Mouse (Mus musculus): ENCODE results near the gene Tmco3. TPM values are rescaled to one million over a fixed set of nuclear protein-coding genes. Genes with fewer than 3 reads are reported as not detected.

Tmco3 gene
- 38.1 and 38.7 TPM in 2 replicates for polyA plus RNA-seq (2015; fragmentation: Nextera tagmentation; extraction: Ambion mirVana)

DNA sequence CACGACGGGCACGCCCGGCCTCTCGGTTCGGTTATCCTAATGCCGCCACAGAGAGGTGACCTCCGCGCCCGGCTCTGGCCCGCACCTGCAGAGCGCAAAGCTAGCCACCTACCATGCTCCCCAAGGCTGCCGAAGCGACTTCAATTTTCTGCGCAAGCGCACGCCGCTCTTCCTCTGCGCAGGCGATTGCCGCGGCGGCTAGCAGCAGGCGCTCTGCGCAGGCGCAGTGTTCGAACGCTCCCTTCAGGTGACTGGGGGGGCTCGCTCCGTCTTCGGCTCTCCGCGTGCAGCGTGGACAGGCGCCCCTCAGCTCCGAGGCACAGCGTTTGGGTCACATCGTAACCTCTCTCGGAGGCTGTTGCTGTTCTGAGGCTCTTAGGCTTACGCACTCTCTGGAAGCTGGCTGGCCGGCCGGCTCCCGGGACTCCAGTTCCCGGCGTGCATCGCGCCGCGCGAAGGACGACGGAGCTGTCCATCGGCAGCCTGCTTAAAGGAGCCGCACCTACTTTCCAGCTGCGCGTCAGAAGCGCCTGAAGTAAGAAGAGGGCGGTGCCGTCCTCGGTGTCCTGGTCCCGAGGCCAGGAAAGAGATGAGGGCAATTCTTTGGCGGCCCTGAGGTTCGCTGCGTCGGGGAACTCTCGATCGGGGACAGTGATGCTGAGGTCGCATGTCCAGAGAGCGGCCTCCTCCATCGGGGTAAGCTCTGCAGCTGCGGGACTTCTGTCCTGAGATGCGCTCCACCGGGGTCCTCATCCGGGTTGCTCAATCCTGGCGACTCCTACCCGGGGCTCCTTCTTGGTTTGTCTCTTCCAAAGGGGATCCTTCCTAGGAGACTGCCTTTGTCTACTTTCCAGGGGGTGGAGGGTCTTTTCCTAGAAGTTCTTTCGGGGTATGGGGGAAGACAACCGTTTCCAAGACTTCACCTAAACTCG, at the start of gene Tmco3, which contains the start of gene Dcun1d2:
TSS of gene Tmco3 (plus strand) at position 499 of the 932 bp plus-strand sequence.
TSS of gene Dcun1d2 (minus strand) at position 440 of the 932 bp plus-strand sequence.

GRCm38 (mm10) chr8:13254019-13254418, 34.0 kb upstream of the Tmco3 start, which contains the start of gene Adprhl1:
TSS of gene Adprhl1 (minus strand) at chr8:13254162.

GRCm38 (mm10) chr8:13338255-13338860, 50.4 kb downstream of the Tmco3 start, which contains the start of gene Tfdp1:
TSS of gene Tfdp1 (plus strand) at chr8:13338751.

Other genes with a start within 250 kb of the Tmco3 start
- gene Proz, start 227.3 kb upstream of the Tmco3 start, polyA plus RNA-seq (2015; fragmentation: Nextera tagmentation; extraction: Ambion mirVana): 0.48 and 0.65 TPM in 2 replicates
- 25.8 and 28.4 TPM in 2 replicates for gene Pcid2, start 182.7 kb upstream of the Tmco3 start, polyA plus RNA-seq (2015; fragmentation: Nextera tagmentation; extraction: Ambion mirVana)
- 53.5 and 54.3 TPM in 2 replicates for gene Cul4a, start 182.6 kb upstream of the Tmco3 start, polyA plus RNA-seq (2015; fragmentation: Nextera tagmentation; extraction: Ambion mirVana)
- 395 and 409 TPM in 2 replicates for gene Lamp1, start 129.0 kb upstream of the Tmco3 start, polyA plus RNA-seq (2015; fragmentation: Nextera tagmentation; extraction: Ambion mirVana)
- 19.1 and 19.8 TPM in 2 replicates for gene Grtp1, start 87.6 kb upstream of the Tmco3 start, polyA plus RNA-seq (2015; fragmentation: Nextera tagmentation; extraction: Ambion mirVana)
- gene Adprhl1, start 34.0 kb upstream of the Tmco3 start, polyA plus RNA-seq (2015; fragmentation: Nextera tagmentation; extraction: Ambion mirVana): 0.48 and 1.1 TPM in 2 replicates
- 24.0 and 28.9 TPM in 2 replicates for gene Dcun1d2, start 59 bp upstream of the Tmco3 start, polyA plus RNA-seq (2015; fragmentation: Nextera tagmentation; extraction: Ambion mirVana)
- gene Tfdp1, start 50.6 kb downstream of the Tmco3 start, polyA plus RNA-seq (2015; fragmentation: Nextera tagmentation; extraction: Ambion mirVana): 73.7 TPM in 2 replicates
- not detected in 2 replicates for gene Atp4b, start 108.6 kb downstream of the Tmco3 start, polyA plus RNA-seq (2015; fragmentation: Nextera tagmentation; extraction: Ambion mirVana)
- gene Grk1, start 116.9 kb downstream of the Tmco3 start, polyA plus RNA-seq (2015; fragmentation: Nextera tagmentation; extraction: Ambion mirVana): 0.03 TPM in 1 of 2 replicates, not detected in the other
- 6.6 and 7.2 TPM in 2 replicates for gene Tmem255b, start 147.0 kb downstream of the Tmco3 start, polyA plus RNA-seq (2015; fragmentation: Nextera tagmentation; extraction: Ambion mirVana)
- gene Gas6, start 206.3 kb downstream of the Tmco3 start, polyA plus RNA-seq (2015; fragmentation: Nextera tagmentation; extraction: Ambion mirVana): 89.7 and 89.9 TPM in 2 replicates

All from neural tube, postnatal 0 days (tissue).